Mouse (Mus musculus): ENCODE data around the gene Srrd.

DNA sequence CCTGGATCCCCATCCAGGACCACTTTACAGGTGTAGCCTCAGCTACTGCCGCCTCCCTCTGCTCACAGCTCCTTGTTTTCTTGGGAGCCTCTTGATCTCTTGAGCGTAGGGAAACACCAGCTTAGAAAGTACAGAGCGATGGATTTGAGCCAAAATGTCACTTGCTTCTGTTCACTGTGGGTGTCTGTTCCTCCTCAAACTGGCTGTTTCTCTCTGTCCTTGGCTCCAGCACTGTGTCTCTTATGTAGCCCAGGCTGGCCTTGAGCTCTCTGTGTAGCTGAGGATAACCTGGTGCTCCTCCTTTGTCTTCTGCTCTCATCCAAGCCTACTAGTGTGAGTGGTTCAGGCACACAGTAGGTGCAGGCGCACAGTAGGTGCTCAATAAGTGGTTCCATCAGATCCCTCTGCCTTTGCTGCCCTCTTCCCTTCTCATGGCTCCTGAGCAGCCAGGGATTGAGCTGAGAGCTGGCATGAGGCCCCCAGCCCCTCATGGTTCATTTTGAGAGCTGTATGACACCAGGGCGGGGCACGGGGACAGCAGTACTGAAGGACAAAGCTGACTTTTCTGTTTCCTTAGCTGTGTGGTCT lies 42.0 kb downstream of the Srrd start:
- no peak for TF ChIP-seq CTCF (IDR thresholded peaks at IDR 0.05; ENCODE audit: control insufficient read depth, insufficient read depth, insufficient replicate concordance, low read depth, low read length)
- no peak for TF ChIP-seq POLR2A (IDR thresholded peaks at IDR 0.05; ENCODE audit: control insufficient read depth, low read depth, low read length)

Data from testis, adult 2 months (tissue).